Mouse (Mus musculus): ENCODE data around the gene Sh3bp2. TPM values are rescaled to one million over a fixed set of nuclear protein-coding genes. Genes with fewer than 3 reads are reported as not detected.

Sh3bp2 gene
- polyA plus RNA-seq, 1 experiment from 2014 or later = 17.1 TPM

- no peak for ATAC-seq
- H3K9ac ChIP-seq (ENCODE audit: low read depth, low read length) = no peak overlapping the region
- H3K4me2 ChIP-seq (ENCODE audit: low read length) = no peak overlapping the region
- H3K9me3 ChIP-seq (ENCODE audit: control insufficient read depth, low read length) = no peaks in the 10 kb centered on the region
- no peaks in the 10 kb centered on the region for H3K27me3 ChIP-seq (replicated peaks; ENCODE audit: control insufficient read depth, insufficient read depth, low read length)
- peaks cover 24% of the 10 kb centered on the region for H3K36me3 ChIP-seq (ENCODE audit: control insufficient read depth, insufficient read depth, low read length)
- H3K4me3 ChIP-seq (ENCODE audit: low read length) = no peak overlapping the region
- H3K27ac ChIP-seq (ENCODE audit: low read depth, low read length) = no peak overlapping the region
- 88% methylated on average over 4 of the region's 4 CpGs for WGBS
- H3K4me1 ChIP-seq (ENCODE audit: control insufficient read depth, insufficient read depth, low read depth, low read length) = no peaks in the 10 kb centered on the region
Measured at GRCm38 (mm10) chr5:34609966-34610365, 84.3 kb downstream of the Sh3bp2 start.

Small RNA genes lying within 50 kb of the gene (microRNA-seq; reads per million reads assigned to microRNA genes)
- not detected for gene Mir7036b

Other genes with a start within 250 kb of the Sh3bp2 start
- gene Zfyve28, start 237.4 kb upstream of the Sh3bp2 start, polyA plus RNA-seq (2015; fragmentation: Nextera tagmentation; extraction: Ambion mirVana) = 4.6 and 5.2 TPM in 2 replicates
- gene Cfap99, start 237.2 kb upstream of the Sh3bp2 start, polyA plus RNA-seq (2015; fragmentation: Nextera tagmentation; extraction: Ambion mirVana) = 0.19 TPM in 1 of 2 replicates, not detected in the other
- gene Rnf4, start 189.5 kb upstream of the Sh3bp2 start, polyA plus RNA-seq (2015; fragmentation: Nextera tagmentation; extraction: Ambion mirVana) = 132 and 139 TPM in 2 replicates
- 13.4 and 14.8 TPM in 2 replicates for gene Fam193a, start 155.9 kb upstream of the Sh3bp2 start, polyA plus RNA-seq (2015; fragmentation: Nextera tagmentation; extraction: Ambion mirVana)
- gene Tnip2, start 11.8 kb upstream of the Sh3bp2 start, polyA plus RNA-seq (2015; fragmentation: Nextera tagmentation; extraction: Ambion mirVana) = 15.1 and 15.4 TPM in 2 replicates
- gene Add1, start 47.8 kb downstream of the Sh3bp2 start, polyA plus RNA-seq (2015; fragmentation: Nextera tagmentation; extraction: Ambion mirVana) = 224 and 241 TPM in 2 replicates
- 106 and 109 TPM in 2 replicates for gene Mfsd10, start 111.4 kb downstream of the Sh3bp2 start, polyA plus RNA-seq (2015; fragmentation: Nextera tagmentation; extraction: Ambion mirVana)
- 20.4 and 21.2 TPM in 2 replicates for gene Nop14, start 134.3 kb downstream of the Sh3bp2 start, polyA plus RNA-seq (2015; fragmentation: Nextera tagmentation; extraction: Ambion mirVana)
- gene Grk4, start 134.5 kb downstream of the Sh3bp2 start, polyA plus RNA-seq (2015; fragmentation: Nextera tagmentation; extraction: Ambion mirVana) = 3.1 and 3.5 TPM in 2 replicates
- 11.9 and 12.1 TPM in 2 replicates for gene Htt, start 235.9 kb downstream of the Sh3bp2 start, polyA plus RNA-seq (2015; fragmentation: Nextera tagmentation; extraction: Ambion mirVana)